Mouse (Mus musculus) bone marrow macrophage, adult 2 months (primary cell): ENCODE data around the gene Pycr1.

Experiments
- CTCF ChIP-seq: IDR thresholded peaks from 2 replicates; pipeline ENCODE4 v1.5.1; 2012; ENCODE audit warnings: low read depth, mild to moderate bottlenecking, low read length, moderate library complexity
- POLR2A ChIP-seq: IDR thresholded peaks from 2 replicates; pipeline ENCODE4 v1.6.1; 2012; ENCODE audit warnings: mild to moderate bottlenecking, low read depth, low read length, borderline replicate concordance

GRCm38 (mm10) chr11:120630881-120631725 is 12.5 kb downstream of the Pycr1 start:
- TF ChIP-seq CTCF (no peak), POLR2A (no peak)
